Mouse (Mus musculus) embryonic facial prominence, embryonic 14.5 days (tissue): ENCODE measurements around the gene Slc28a1. TPM values are rescaled to one million over a fixed set of nuclear protein-coding genes. Genes with fewer than 3 reads are reported as not detected.
"Not testable (repeated sequence)": the region's sequence is repeated elsewhere in the genome, so short reads cannot be mapped to it uniquely, and the experiment has no call there.

Experiments
- ATAC-seq: fragments of 200-750 bp; cut with Nextera tagmentation; 2 replicates; pipeline ENCODE4 v1.8.0; 2017; ENCODE audit warnings: low read depth, moderate number of reproducible peaks, moderate TSS enrichment
- DNase-seq: peaks from one replicate; pipeline ENCODE4 v3.0.0-alpha.2; 2015; ENCODE audit warnings: low spot score
- H3K27ac ChIP-seq: fragments of 300-500 bp; sonication (generic); replicated peaks from 2 replicates; pipeline ENCODE4 v1.5.1; 2014; ENCODE audit warnings: low read depth, mild to moderate bottlenecking, low read length, moderate library complexity
- H3K27me3 ChIP-seq: fragments of 300-500 bp; sonication (generic); replicated peaks from 2 replicates; pipeline ENCODE4 v1.6.1; 2014; ENCODE audit warnings: low read length; ENCODE audit not compliant: control insufficient read depth, insufficient read depth
- H3K36me3 ChIP-seq: fragments of 300-500 bp; sonication (generic); 2 replicates; pipeline ENCODE4 v1.6.1; 2014; ENCODE audit warnings: low read length, mixed read lengths; ENCODE audit not compliant: control insufficient read depth, insufficient read depth
- H3K4me1 ChIP-seq: fragments of 300-500 bp; sonication (generic); 2 replicates; pipeline ENCODE4 v1.6.1; 2014; ENCODE audit warnings: antibody characterized with exemption, low read length; ENCODE audit not compliant: control insufficient read depth, insufficient read depth
- H3K4me2 ChIP-seq: fragments of 300-500 bp; sonication (generic); 2 replicates; pipeline ENCODE4 v1.6.1; 2014; ENCODE audit warnings: low read depth, mild to moderate bottlenecking, low read length, moderate library complexity, mixed read lengths
- H3K4me3 ChIP-seq: fragments of 300-500 bp; sonication (generic); 2 replicates; pipeline ENCODE4 v1.5.1; 2014; ENCODE audit warnings: low read depth, mild to moderate bottlenecking, low read length
- H3K9ac ChIP-seq: fragments of 300-500 bp; sonication (generic); 2 replicates; pipeline ENCODE4 v1.6.1; 2014; ENCODE audit warnings: low read depth, mild to moderate bottlenecking, low read length, moderate library complexity, mixed read lengths
- H3K9me3 ChIP-seq: fragments of 300-500 bp; sonication (generic); 2 replicates; pipeline ENCODE4 v1.6.1; 2016; ENCODE audit warnings: low read length; ENCODE audit not compliant: control insufficient read depth
- WGBS: fragments of 180-500 bp; shearing (Covaris S2); extraction: QIAGEN DNeasy Blood & Tissue Kit; methylation state at CpG from one replicate; pipeline ENCODE4 v1.1.7; 2014; 5-methylcytosine and 5-hydroxymethylcytosine counted together
- polyA plus RNA-seq: library from polyadenylated mRNA; unstranded; fragments of >200 nt; fragmentation: Nextera tagmentation; extraction: Ambion mirVana; gene quantifications from 2 replicates; pipeline ENCODE4 v1.2.1, GENCODE M21; 2014

The Slc28a1 gene
- polyA plus RNA-seq, 1 experiment from 2014 or later, result not detected

GRCm38 (mm10) chr7:81199109-81199508 lies 84.5 kb downstream of the Slc28a1 start:
- ATAC-seq (no peak), DNase-seq (no peak)
- Histone ChIP-seq H3K4me2 (no peak overlapping the region), H3K4me3 (no peak overlapping the region), H3K27ac (no peak overlapping the region), H3K9ac (no peak overlapping the region), H3K9me3 (no peaks in the 10 kb centered on the region), H3K27me3 (no peaks in the 10 kb centered on the region), H3K4me1 (peaks cover 15% of the 10 kb centered on the region), H3K36me3 (no peaks in the 10 kb centered on the region)
- WGBS, result 50% methylated on average over 5 of the region's 5 CpGs

GRCm38 (mm10) chr7:81199757-81200156 lies 85.2 kb downstream of the Slc28a1 start:
- no peak overlapping the region for H3K9ac ChIP-seq
- H3K27me3 ChIP-seq, result no peaks in the 10 kb centered on the region
- H3K4me1 ChIP-seq, result peaks cover 15% of the 10 kb centered on the region
- H3K9me3 ChIP-seq, result no peaks in the 10 kb centered on the region
- WGBS, result 53% methylated on average over 4 of the region's 4 CpGs
- DNase-seq (no peak), ATAC-seq (no peak)
- no peak overlapping the region for H3K4me3 ChIP-seq
- no peaks in the 10 kb centered on the region for H3K36me3 ChIP-seq
- no peak overlapping the region for H3K4me2 ChIP-seq
- H3K27ac ChIP-seq, result no peak overlapping the region

- Histone ChIP-seq H3K4me1 (peaks cover 15% of the 10 kb centered on the region), H3K9me3 (no peaks in the 10 kb centered on the region), H3K27ac (no peak overlapping the region; the same call in 1 of the 2 replicates), H3K4me3 (no peak overlapping the region), H3K27me3 (no peaks in the 10 kb centered on the region), H3K36me3 (no peaks in the 10 kb centered on the region), H3K4me2 (no peak overlapping the region), H3K9ac (no peak overlapping the region)
- DNase-seq (peak; percentile 70), ATAC-seq (0 out of 2 replicates have a peak, but pooled peaks have one; percentile 54)
- 23% methylated on average over 5 of the region's 5 CpGs for WGBS
Observed at GRCm38 (mm10) chr7:81202389-81202788, 87.8 kb downstream of the Slc28a1 start.

- not testable (repeated sequence) for H3K27me3 ChIP-seq, H3K9ac ChIP-seq, H3K4me3 ChIP-seq, H3K4me1 ChIP-seq, DNase-seq, ATAC-seq, H3K27ac ChIP-seq, H3K4me2 ChIP-seq, H3K9me3 ChIP-seq, H3K36me3 ChIP-seq
- 91% methylated on average over 10 of the region's 10 CpGs for WGBS
Observed at GRCm38 (mm10) chr7:81203576-81203975, 89.0 kb downstream of the Slc28a1 start.

GRCm38 (mm10) chr7:81208944-81209343 lies 94.3 kb downstream of the Slc28a1 start:
- no peak for ATAC-seq
- 17% methylated on average over 6 of the region's 6 CpGs for WGBS
- no peak overlapping the region for H3K9ac ChIP-seq

GRCm38 (mm10) chr7:81209979-81210685 lies 95.5 kb downstream of the Slc28a1 start:
- Histone ChIP-seq H3K27ac (no peak overlapping the region), H3K9ac (no peak overlapping the region), H3K36me3 (no peaks in the 10 kb centered on the region), H3K4me2 (no peak overlapping the region), H3K27me3 (peaks cover 52% of the 10 kb centered on the region), H3K4me3 (no peak overlapping the region), H3K4me1 (peaks cover 3% of the 10 kb centered on the region; the same call in 1 of the 2 replicates), H3K9me3 (no peaks in the 10 kb centered on the region)
- WGBS, result 42% methylated on average over 11 of the region's 12 CpGs
- DNase-seq (no peak), ATAC-seq (no peak)

More at GRCm38 (mm10) chr7:81208944-81209343, 94.3 kb downstream of the Slc28a1 start:
- no peaks in the 10 kb centered on the region for H3K9me3 ChIP-seq
- peaks cover 2% of the 10 kb centered on the region; the same call in 1 of the 2 replicates for H3K4me1 ChIP-seq
- peaks cover 42% of the 10 kb centered on the region for H3K27me3 ChIP-seq
- H3K4me3 ChIP-seq, result no peak overlapping the region
- DNase-seq, result peak; percentile 19
- H3K36me3 ChIP-seq, result no peaks in the 10 kb centered on the region
- H3K4me2 ChIP-seq, result no peak overlapping the region
- no peak overlapping the region for H3K27ac ChIP-seq

- H3K4me1 ChIP-seq, result peaks cover 3% of the 10 kb centered on the region; the same call in 1 of the 2 replicates
- peak overlapping the region; percentile 55 for H3K4me3 ChIP-seq
- H3K9ac ChIP-seq, result peak overlapping the region; percentile 8; the same call in 1 of the 2 replicates
- H3K36me3 ChIP-seq, result no peaks in the 10 kb centered on the region
- DNase-seq (peak; percentile 45), ATAC-seq (no peak)
- H3K27ac ChIP-seq, result peak overlapping the region; percentile 40; the same call in 1 of the 2 replicates
- H3K27me3 ChIP-seq, result peaks cover 66% of the 10 kb centered on the region
- no peaks in the 10 kb centered on the region for H3K9me3 ChIP-seq
- 15% methylated on average over 8 of the region's 8 CpGs for WGBS
- peak overlapping the region; percentile 58 for H3K4me2 ChIP-seq
Observed at GRCm38 (mm10) chr7:81211760-81212159, 97.2 kb downstream of the Slc28a1 start.

GRCm38 (mm10) chr7:81212261-81212681 lies 97.7 kb downstream of the Slc28a1 start:
- peak overlapping the region; percentile 55 for H3K4me3 ChIP-seq
- H3K4me2 ChIP-seq, result peak overlapping the region; percentile 58
- peak; percentile 46; the same call in 1 of the 2 replicates for ATAC-seq
- DNase-seq, result peak; percentile 73
- no peaks in the 10 kb centered on the region for H3K36me3 ChIP-seq
- H3K9ac ChIP-seq, result peak overlapping the region; percentile 62
- H3K27me3 ChIP-seq, result peaks cover 69% of the 10 kb centered on the region
- H3K4me1 ChIP-seq, result peaks cover 3% of the 10 kb centered on the region; the same call in 1 of the 2 replicates
- H3K27ac ChIP-seq, result peak overlapping the region; percentile 40; the same call in 1 of the 2 replicates
- WGBS, result under 1% methylated on average over 21 of the region's 22 CpGs
- no peaks in the 10 kb centered on the region for H3K9me3 ChIP-seq
